Mouse (Mus musculus) MEL (cell line): ENCODE measurements around the gene Col4a3bp. TPM values are rescaled to one million over a fixed set of nuclear protein-coding genes. Genes with fewer than 3 reads are reported as not detected.

Experiments used
- DNase-seq: peaks from one replicate; pipeline ENCODE4 v3.0.0; 2011; ENCODE audit warnings: low read depth, low spot score
- H3K27ac ChIP-seq: 2 replicates; pipeline ENCODE4 v1.5.1; 2012; ENCODE audit warnings: low read depth, mild to moderate bottlenecking, control low read depth, low read length, moderate library complexity; ENCODE audit not compliant: control insufficient read depth
- H3K27me3 ChIP-seq, 2 experiments: fragments of 150-350 bp in 1 of 2; sonication (generic) in 1 of 2; 2 replicates each; pipeline ENCODE4 v1.6.1; 2012; ENCODE audit warnings: low read length in 2 of 2, mild to moderate bottlenecking in 2 of 2, improper control_type of control experiment in 1 of 2, moderate library complexity in 1 of 2; ENCODE audit not compliant: insufficient read depth in 2 of 2, control insufficient read depth in 1 of 2
- H3K36me3 ChIP-seq, 2 experiments: 2 replicates each; pipeline ENCODE4 v1.6.1; 2012 to 2014; ENCODE audit warnings: low read length in 2 of 2, improper control_type of control experiment in 1 of 2, inconsistent platforms in 1 of 2, mild to moderate bottlenecking in 1 of 2; ENCODE audit not compliant: insufficient read depth in 2 of 2, control insufficient read depth in 1 of 2
- H3K4me1 ChIP-seq, 2 experiments: fragments of 150-350 bp in 1 of 2; sonication (generic) in 1 of 2; 2 replicates each; pipeline ENCODE4 v1.6.1; 2012; ENCODE audit warnings: low read length in 2 of 2, improper control_type of control experiment in 1 of 2, mild to moderate bottlenecking in 1 of 2; ENCODE audit not compliant: insufficient read depth in 2 of 2, control insufficient read depth in 1 of 2
- H3K4me3 ChIP-seq, 2 experiments: fragments of 150-350 bp in 1 of 2; sonication (generic) in 1 of 2; 2 replicates each; pipeline ENCODE4 v1.5.1; 2012; ENCODE audit warnings: low read depth in 2 of 2, low read length in 2 of 2, mild to moderate bottlenecking in 2 of 2, moderate library complexity in 2 of 2, control low read depth in 1 of 2, improper control_type of control experiment in 1 of 2; ENCODE audit not compliant: control insufficient read depth in 1 of 2, insufficient read depth in 1 of 2
- H3K79me2 ChIP-seq: 2 replicates; pipeline ENCODE4 v1.6.1; 2012; ENCODE audit warnings: mild to moderate bottlenecking, low read length, moderate library complexity; ENCODE audit not compliant: control insufficient read depth, poor library complexity, insufficient read depth
- H3K9ac ChIP-seq: 2 replicates; pipeline ENCODE4 v1.6.1; 2012; ENCODE audit warnings: low read depth, mild to moderate bottlenecking, control low read depth, low read length, moderate library complexity; ENCODE audit not compliant: control insufficient read depth, poor library complexity, severe bottlenecking
- H3K9me3 ChIP-seq: fragments of 150-350 bp; sonication (generic); replicated peaks from 2 replicates; pipeline ENCODE4 v1.6.1; 2012; ENCODE audit warnings: mild to moderate bottlenecking, low read length, improper control_type of control experiment, moderate library complexity; ENCODE audit not compliant: insufficient read depth
- BHLHE40 ChIP-seq: IDR thresholded peaks from 2 replicates; pipeline ENCODE4 v1.6.1; 2012; ENCODE audit warnings: low read depth, mild to moderate bottlenecking, inconsistent platforms, low read length, improper control_type of control experiment, borderline replicate concordance
- CHD1 ChIP-seq: IDR thresholded peaks from 2 replicates; pipeline ENCODE4 v1.6.1; 2012; ENCODE audit warnings: low read depth, mild to moderate bottlenecking, inconsistent platforms, low read length, improper control_type of control experiment
- CHD2 ChIP-seq: IDR thresholded peaks from 2 replicates; pipeline ENCODE4 v1.6.1; 2011; ENCODE audit warnings: low read length, improper control_type of control experiment
- CTCF ChIP-seq, 3 experiments: IDR thresholded peaks in 2 of 3; conservative IDR thresholded peaks in 1 of 3; 2 replicates each; pipeline ENCODE4 v1.5.1; 2011 to 2012; ENCODE audit warnings: low read length in 3 of 3, low read depth in 2 of 3, mild to moderate bottlenecking in 2 of 3, improper control_type of control experiment in 1 of 3, inconsistent platforms in 1 of 3, mixed read lengths in 1 of 3, moderate library complexity in 1 of 3; ENCODE audit not compliant: control insufficient read depth in 1 of 3, insufficient read depth in 1 of 3, poor library complexity in 1 of 3, severe bottlenecking in 1 of 3
- E2F4 ChIP-seq: IDR thresholded peaks from 2 replicates; pipeline ENCODE4 v1.6.1; 2011; ENCODE audit warnings: low read depth, low read length, improper control_type of control experiment, borderline replicate concordance
- EP300 ChIP-seq, 2 experiments: IDR thresholded peaks; 2 replicates each; pipeline ENCODE4 v1.6.1; 2011; ENCODE audit warnings: improper control_type of control experiment in 2 of 2, low read length in 2 of 2, low read depth in 1 of 2, mild to moderate bottlenecking in 1 of 2
- ETS1 ChIP-seq: IDR thresholded peaks from 2 replicates; pipeline ENCODE4 v1.6.1; 2012; ENCODE audit warnings: low read depth, mild to moderate bottlenecking, inconsistent platforms, low read length, improper control_type of control experiment, moderate library complexity
- GATA1 ChIP-seq: IDR thresholded peaks from 2 replicates; pipeline ENCODE4 v1.6.1; 2011; ENCODE audit warnings: low read depth, low read length, improper control_type of control experiment
- KAT2A ChIP-seq: conservative IDR thresholded peaks from 2 replicates; pipeline ENCODE4 v1.6.1; 2012; ENCODE audit warnings: low read depth, low read length, improper control_type of control experiment, inconsistent platforms
- MAX ChIP-seq: IDR thresholded peaks from 2 replicates; pipeline ENCODE4 v1.6.1; 2011; ENCODE audit warnings: low read length, improper control_type of control experiment
- MAZ ChIP-seq: IDR thresholded peaks from 2 replicates; pipeline ENCODE4 v1.6.1; 2012; ENCODE audit warnings: low read depth, mild to moderate bottlenecking, inconsistent platforms, low read length, improper control_type of control experiment
- MXI1 ChIP-seq: IDR thresholded peaks from 2 replicates; pipeline ENCODE4 v1.6.1; 2011; ENCODE audit warnings: mild to moderate bottlenecking, low read depth, low read length, improper control_type of control experiment
- MYB ChIP-seq: IDR thresholded peaks from 2 replicates; pipeline ENCODE4 v1.6.1; 2011; ENCODE audit warnings: mild to moderate bottlenecking, low read depth, low read length, improper control_type of control experiment
- POLR2AphosphoS2 ChIP-seq: IDR thresholded peaks from 2 replicates; pipeline ENCODE4 v1.6.1; 2011; ENCODE audit warnings: low read length, improper control_type of control experiment
- RCOR1 ChIP-seq: IDR thresholded peaks from 2 replicates; pipeline ENCODE4 v1.6.1; 2012; ENCODE audit warnings: low read depth, mild to moderate bottlenecking, inconsistent platforms, low read length, improper control_type of control experiment
- TAL1 ChIP-seq: IDR thresholded peaks from 2 replicates; pipeline ENCODE4 v1.6.1; 2012; ENCODE audit warnings: mild to moderate bottlenecking, inconsistent platforms, low read length, moderate library complexity, mixed read lengths
- TBP ChIP-seq: IDR thresholded peaks from 2 replicates; pipeline ENCODE4 v1.8.0; 2011; ENCODE audit warnings: low read depth, low read length, improper control_type of control experiment
- TCF12 ChIP-seq: IDR thresholded peaks from 2 replicates; pipeline ENCODE4 v1.6.1; 2014; ENCODE audit warnings: low read depth, mild to moderate bottlenecking, inconsistent platforms, low read length, improper control_type of control experiment, moderate library complexity
- USF1 ChIP-seq: IDR thresholded peaks from 2 replicates; pipeline ENCODE4 v1.6.1; 2014; ENCODE audit warnings: low read depth, mild to moderate bottlenecking, inconsistent platforms, low read length, improper control_type of control experiment, moderate library complexity
- USF2 ChIP-seq, 2 experiments: IDR thresholded peaks; 2 replicates each; pipeline ENCODE4 v1.6.1; 2011 to 2012; ENCODE audit warnings: improper control_type of control experiment in 2 of 2, low read length in 2 of 2, borderline replicate concordance in 1 of 2, inconsistent platforms in 1 of 2, low read depth in 1 of 2, mild to moderate bottlenecking in 1 of 2; ENCODE audit not compliant: insufficient read depth in 1 of 2
- ZC3H11A ChIP-seq: IDR thresholded peaks from 2 replicates; pipeline ENCODE4 v1.6.1; 2012; ENCODE audit warnings: low read depth, mild to moderate bottlenecking, inconsistent platforms, low read length, improper control_type of control experiment
- ZMIZ1 ChIP-seq: IDR thresholded peaks from 2 replicates; pipeline ENCODE4 v1.6.1; 2012; ENCODE audit warnings: low read depth, mild to moderate bottlenecking, inconsistent platforms, low read length, improper control_type of control experiment, moderate library complexity
- ZNF384 ChIP-seq: IDR thresholded peaks from 2 replicates; pipeline ENCODE4 v1.6.1; 2012; ENCODE audit warnings: low read depth, mild to moderate bottlenecking, inconsistent platforms, low read length, improper control_type of control experiment
- polyA plus RNA-seq, 2 experiments: library from polyadenylated mRNA; stranded (reverse) in 1 of 2; unstranded in 1 of 2; fragments of >175 nt in 1 of 2; fragments of >200 nt in 1 of 2; gene quantifications; 2 replicates each; pipeline versions ENCODE4 v1.2.1 to v1.2.4; 2012; ENCODE audit warnings: low replicate concordance in 2 of 2, low read depth in 1 of 2; ENCODE audit not compliant: insufficient read length in 2 of 2, insufficient read depth in 1 of 2, missing spikeins in 1 of 2
- total RNA-seq: library from RNA; depleted of rRNA; stranded (reverse); fragments of 300-350 nt; gene quantifications from 2 replicates; pipeline ENCODE4 v1.2.3, GENCODE M21; 2012

Col4a3bp gene
- total and polyA plus RNA-seq, 3 experiments = 8.9 to 12.1 TPM; not detected in 1

GRCm38 (mm10) chr13:96517335-96517734 lies 25.1 kb upstream of the Col4a3bp start:
- no peak for DNase-seq
- no peak overlapping the region for H3K9ac ChIP-seq
- TF ChIP-seq USF2 (IDR thresholded peaks at IDR 0.05; ENCODE audit: borderline replicate concordance in 1 of 2, insufficient read depth in 1 of 2, low read depth in 1 of 2, low read length in 2 of 2) (no peak), MXI1 (no peak), E2F4 (no peak), RCOR1 (no peak), BHLHE40 (no peak), CTCF (IDR thresholded peaks at IDR 0.05 in 2 of 3, conservative IDR thresholded peaks at IDR 0.05 in 1 of 3; ENCODE audit: control insufficient read depth in 1 of 3, insufficient read depth in 1 of 3, low read depth in 2 of 3, low read length in 3 of 3, poor library complexity in 1 of 3, severe bottlenecking in 1 of 3) (no peak)
- TF ChIP-seq, all 39 proteins: peak for 0
- Histone ChIP-seq H3K27ac (no peak overlapping the region), H3K9me3 (no peaks in the 10 kb centered on the region), H3K4me3 (no peak overlapping the region), H3K36me3 (no peaks in the 10 kb centered on the region; a peak in 1 of 4 replicates), H3K27me3 (no peaks in the 10 kb centered on the region), H3K79me2 (no peaks in the 10 kb centered on the region), H3K4me1 (no peaks in the 10 kb centered on the region; a peak in 1 of 4 replicates)

DNA sequence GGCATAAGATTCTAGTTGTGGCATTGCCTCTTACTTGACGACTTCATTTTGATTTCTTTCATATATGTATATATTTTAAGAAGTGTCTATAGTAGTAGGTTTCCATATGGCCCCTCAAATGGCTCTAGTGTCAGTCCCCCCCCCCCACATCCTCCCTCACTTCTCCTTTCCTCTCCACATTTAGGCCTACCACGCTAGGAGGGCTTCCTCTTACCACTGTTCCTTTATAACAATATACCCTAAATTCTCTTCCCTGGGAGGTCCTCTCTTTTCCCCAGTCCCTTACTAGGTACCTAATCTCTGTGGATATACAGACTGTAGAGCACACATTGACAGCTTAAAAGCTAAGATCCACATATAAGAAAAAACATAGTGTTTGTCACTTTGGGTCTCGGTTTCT lies 21.1 kb upstream of the Col4a3bp start:
- H3K27me3 ChIP-seq = no peaks in the 10 kb centered on the region
- no peak overlapping the region for H3K4me3 ChIP-seq
- no peak overlapping the region for H3K9ac ChIP-seq
- TF ChIP-seq CHD1 (no peak), KAT2A (no peak), ETS1 (no peak), CHD2 (no peak), MYB (no peak), TBP (no peak), ZMIZ1 (no peak)
- TF ChIP-seq, all 39 proteins: peak for 0
- Histone ChIP-seq H3K27ac (no peak overlapping the region), H3K9me3 (no peaks in the 10 kb centered on the region), H3K4me1 (no peaks in the 10 kb centered on the region), H3K79me2 (no peaks in the 10 kb centered on the region), H3K36me3 (no peaks in the 10 kb centered on the region; a peak in 1 of 4 replicates)
- no peak for DNase-seq

GRCm38 (mm10) chr13:96527022-96527421 lies 15.4 kb upstream of the Col4a3bp start:
- Histone ChIP-seq H3K9me3 (no peaks in the 10 kb centered on the region), H3K4me3 (no peak overlapping the region), H3K27ac (no peak overlapping the region), H3K27me3 (no peaks in the 10 kb centered on the region), H3K36me3 (peaks cover 0 to 18% of the 10 kb centered on the region in 2 experiments; a peak in 2 of 4 replicates), H3K79me2 (no peaks in the 10 kb centered on the region), H3K9ac (no peak overlapping the region), H3K4me1 (peaks cover 11 to 21% of the 10 kb centered on the region in 2 experiments)
- TF ChIP-seq TCF12 (peak; percentile 52; the same call in 1 of the 2 replicates), MAX (peak; percentile 47; the same call in 1 of the 2 replicates), ZC3H11A (no peak), RCOR1 (peak; percentile 38; the same call in 1 of the 2 replicates), POLR2AphosphoS2 (no peak), ZNF384 (no peak), EP300 (IDR thresholded peaks at IDR 0.05; ENCODE audit: low read depth in 1 of 2, low read length in 2 of 2) (peak; percentile 56 to 63; a peak in 3 of 4 replicates), CTCF (IDR thresholded peaks at IDR 0.05 in 2 of 3, conservative IDR thresholded peaks at IDR 0.05 in 1 of 3; ENCODE audit: control insufficient read depth in 1 of 3, insufficient read depth in 1 of 3, low read depth in 2 of 3, low read length in 3 of 3, poor library complexity in 1 of 3, severe bottlenecking in 1 of 3) (no peak), GATA1 (peak; percentile 54), TAL1 (no peak), USF1 (peak; percentile 38; the same call in 1 of the 2 replicates), BHLHE40 (peak; percentile 79), MAZ (no peak)
- DNase-seq = peak; percentile 23
